Mouse (Mus musculus): ENCODE measurements around the gene Aup1. TPM values are rescaled to one million over a fixed set of nuclear protein-coding genes. Genes with fewer than 3 reads are reported as not detected.

The Aup1 gene
- polyA plus RNA-seq, 1 experiment from 2014 or later: 175 TPM

GRCm38 (mm10) chr6:83043561-83043960 lies 10.8 kb upstream of the Aup1 start:
- H3K9me3 ChIP-seq (ENCODE audit: low read length): no peaks in the 10 kb centered on the region
- no peak overlapping the region for H3K27ac ChIP-seq (ENCODE audit: low read depth)
- peaks cover 9% of the 10 kb centered on the region for H3K4me1 ChIP-seq (ENCODE audit: insufficient read depth)
- ATAC-seq (no peak), DNase-seq (no peak)
- no peak overlapping the region for H3K4me2 ChIP-seq (ENCODE audit: low read depth, low read length)
- TF ChIP-seq CTCF (IDR thresholded peaks at IDR 0.05; ENCODE audit: low read depth): no peak
- no peak for TF ChIP-seq EP300 (IDR thresholded peaks at IDR 0.05; ENCODE audit: low read depth)
- H3K9ac ChIP-seq (replicated peaks): no peak overlapping the region
- H3K4me3 ChIP-seq (ENCODE audit: low read depth, low read length): no peak overlapping the region
- H3K36me3 ChIP-seq (replicated peaks; ENCODE audit: insufficient read depth, low read length): no peaks in the 10 kb centered on the region
- H3K27me3 ChIP-seq (ENCODE audit: insufficient read depth, low read length): no peaks in the 10 kb centered on the region
- 72% methylated on average over 6 of the region's 6 CpGs for WGBS (ENCODE audit: insufficient replicate concordance)

GRCm38 (mm10) chr6:83043993-83044392 lies 10.3 kb upstream of the Aup1 start:
- DNase-seq (no peak), ATAC-seq (no peak)
- H3K4me3 ChIP-seq (ENCODE audit: low read depth, low read length): no peak overlapping the region
- no peak overlapping the region for H3K27ac ChIP-seq (ENCODE audit: low read depth)
- H3K9me3 ChIP-seq (ENCODE audit: low read length): no peaks in the 10 kb centered on the region
- 80% methylated on average over 5 of the region's 5 CpGs for WGBS (ENCODE audit: insufficient replicate concordance)
- no peaks in the 10 kb centered on the region for H3K36me3 ChIP-seq (replicated peaks; ENCODE audit: insufficient read depth, low read length)
- TF ChIP-seq EP300 (IDR thresholded peaks at IDR 0.05; ENCODE audit: low read depth) (no peak), CTCF (IDR thresholded peaks at IDR 0.05; ENCODE audit: low read depth) (no peak)
- H3K27me3 ChIP-seq (ENCODE audit: insufficient read depth, low read length): no peaks in the 10 kb centered on the region
- peaks cover 5% of the 10 kb centered on the region; the same call in 1 of the 2 replicates for H3K4me1 ChIP-seq (ENCODE audit: insufficient read depth)
- H3K9ac ChIP-seq (replicated peaks): no peak overlapping the region
- no peak overlapping the region for H3K4me2 ChIP-seq (ENCODE audit: low read depth, low read length)

- Histone ChIP-seq H3K4me3 (ENCODE audit: low read depth, low read length) (no peak overlapping the region), H3K27ac (ENCODE audit: low read depth) (no peak overlapping the region), H3K27me3 (ENCODE audit: insufficient read depth, low read length) (no peaks in the 10 kb centered on the region), H3K9me3 (ENCODE audit: low read length) (no peaks in the 10 kb centered on the region), H3K4me2 (ENCODE audit: low read depth, low read length) (no peak overlapping the region), H3K4me1 (ENCODE audit: insufficient read depth) (0 out of 2 replicates have a peak, but pooled peaks cover 4% of the 10 kb centered on the region), H3K36me3 (replicated peaks; ENCODE audit: insufficient read depth, low read length) (no peaks in the 10 kb centered on the region), H3K9ac (replicated peaks) (no peak overlapping the region)
- TF ChIP-seq CTCF (IDR thresholded peaks at IDR 0.05; ENCODE audit: low read depth): no peak
- no peak for TF ChIP-seq EP300 (IDR thresholded peaks at IDR 0.05; ENCODE audit: low read depth)
- DNase-seq (no peak), ATAC-seq (peak; percentile 27; the same call in 1 of the 2 replicates)
- 57% methylated on average over 9 of the region's 9 CpGs for WGBS (ENCODE audit: insufficient replicate concordance)
Measured at GRCm38 (mm10) chr6:83044742-83045141, 9.6 kb upstream of the Aup1 start.

GRCm38 (mm10) chr6:83049367-83049766 lies 5.0 kb upstream of the Aup1 start:
- no peak for ATAC-seq
- 71% methylated on average over 10 of the region's 10 CpGs for WGBS (ENCODE audit: insufficient replicate concordance)
- Histone ChIP-seq H3K27ac (ENCODE audit: low read depth) (no peak overlapping the region), H3K36me3 (replicated peaks; ENCODE audit: insufficient read depth, low read length) (peaks cover 15% of the 10 kb centered on the region), H3K4me1 (ENCODE audit: insufficient read depth) (peaks cover 16% of the 10 kb centered on the region; the same call in 1 of the 2 replicates), H3K4me3 (ENCODE audit: low read depth, low read length) (no peak overlapping the region), H3K27me3 (ENCODE audit: insufficient read depth, low read length) (no peaks in the 10 kb centered on the region), H3K9me3 (ENCODE audit: low read length) (no peaks in the 10 kb centered on the region), H3K9ac (replicated peaks) (no peak overlapping the region), H3K4me2 (ENCODE audit: low read depth, low read length) (no peak overlapping the region)
- no peak for DNase-seq
- TF ChIP-seq CTCF (IDR thresholded peaks at IDR 0.05; ENCODE audit: low read depth): no peak
- TF ChIP-seq EP300 (IDR thresholded peaks at IDR 0.05; ENCODE audit: low read depth): no peak

- H3K4me3 ChIP-seq (ENCODE audit: low read depth, low read length): peak overlapping the region; percentile 92
- WGBS (ENCODE audit: insufficient replicate concordance): 2% methylated on average over 26 of the region's 26 CpGs
- H3K4me1 ChIP-seq (ENCODE audit: insufficient read depth): peaks cover 23% of the 10 kb centered on the region
Measured at GRCm38 (mm10) chr6:83053136-83053960, 973 bp upstream of the Aup1 start.

GRCm38 (mm10) chr6:83054871-83055431 lies 630 bp downstream of the Aup1 start, which contains the start of gene Htra2:
Htra2 (minus strand) TSS chr6:83055273.
- WGBS (ENCODE audit: insufficient replicate concordance): 0% methylated on average over 49 of the region's 50 CpGs
- Histone ChIP-seq H3K27ac (ENCODE audit: low read depth) (peak within 1 kb of the TSS; percentile 95), H3K9me3 (ENCODE audit: low read length) (no peaks in the 10 kb centered on the region), H3K36me3 (replicated peaks; ENCODE audit: insufficient read depth, low read length) (peaks cover 32% of the 10 kb centered on the region), H3K4me2 (ENCODE audit: low read depth, low read length) (peak within 1 kb of the TSS; percentile 99), H3K27me3 (ENCODE audit: insufficient read depth, low read length) (no peaks in the 10 kb centered on the region), H3K4me1 (ENCODE audit: insufficient read depth) (peaks cover 25% of the 10 kb centered on the region), H3K4me3 (ENCODE audit: low read depth, low read length) (peak within 1 kb of the TSS; percentile 92), H3K9ac (replicated peaks) (peak within 1 kb of the TSS; percentile 95)
- TF ChIP-seq CTCF (IDR thresholded peaks at IDR 0.05; ENCODE audit: low read depth) (peak; percentile 69), EP300 (IDR thresholded peaks at IDR 0.05; ENCODE audit: low read depth) (no peak)
- ATAC-seq (peak; percentile 22), DNase-seq (no peak)

More at GRCm38 (mm10) chr6:83053136-83053960, 973 bp upstream of the Aup1 start:
- H3K4me2 ChIP-seq (ENCODE audit: low read depth, low read length): peak overlapping the region; percentile 99
- peak overlapping the region; percentile 95 for H3K9ac ChIP-seq (replicated peaks)
- ATAC-seq (no peak), DNase-seq (peak; percentile 58)
- peak overlapping the region; percentile 95 for H3K27ac ChIP-seq (ENCODE audit: low read depth)
- H3K36me3 ChIP-seq (replicated peaks; ENCODE audit: insufficient read depth, low read length): peaks cover 32% of the 10 kb centered on the region
- TF ChIP-seq CTCF (IDR thresholded peaks at IDR 0.05; ENCODE audit: low read depth) (no peak), EP300 (IDR thresholded peaks at IDR 0.05; ENCODE audit: low read depth) (no peak)
- H3K9me3 ChIP-seq (ENCODE audit: low read length): no peaks in the 10 kb centered on the region
- H3K27me3 ChIP-seq (ENCODE audit: insufficient read depth, low read length): no peaks in the 10 kb centered on the region
